8 mouse cellular contexts compared by ENCODE assay signal in genomic region chr8:35123196-35123621, GRCm38 (mm10).
DNase-seq lines count a peak whose midpoint lies in the region; ATAC-seq and TF ChIP-seq lines count a peak whose summit lies in the region.

No protein-coding gene starts in this region.

- H3K9me3 ChIP-seq in heart, embryonic 11.5 days (replicated peaks; ENCODE audit: control insufficient read depth, low read length) = no peaks in the 10 kb centered on the region
- H3K9me3 ChIP-seq in liver, embryonic 12.5 days (replicated peaks) = no peaks in the 10 kb centered on the region

- ATAC-seq in heart, embryonic 11.5 days (replicated peaks; ENCODE audit: insufficient number of reproducible peaks, low FRiP score, low TSS enrichment) = no peak
- ATAC-seq in liver, embryonic 12.5 days = no peak
- ATAC-seq in monocyte, adult 5-6 weeks (replicated peaks; ENCODE audit: insufficient number of reproducible peaks, low FRiP score, low TSS enrichment, poor library complexity, severe bottlenecking) = peak; percentile 82

- no peaks in the 10 kb centered on the region for H3K36me3 ChIP-seq in heart, embryonic 11.5 days (ENCODE audit: control insufficient read depth, insufficient read depth, low read length)
- no peaks in the 10 kb centered on the region for H3K36me3 ChIP-seq in kidney, adult 2 months (ENCODE audit: control insufficient read depth, insufficient read depth, low read length)
- H3K36me3 ChIP-seq in liver, embryonic 12.5 days = no peaks in the 10 kb centered on the region
- no peaks in the 10 kb centered on the region for H3K36me3 ChIP-seq in testis, adult 2 months (ENCODE audit: control insufficient read depth, insufficient read depth, low read length)

- peak overlapping the region; percentile 57 for H3K4me2 ChIP-seq in heart, embryonic 11.5 days
- peak overlapping the region; percentile 42 for H3K4me2 ChIP-seq in liver, embryonic 12.5 days

- peak overlapping the region; percentile 11; the same call in 1 of the 2 replicates for H3K4me3 ChIP-seq in heart, embryonic 11.5 days (ENCODE audit: low read depth, low read length)
- H3K4me3 ChIP-seq in kidney, adult 2 months (ENCODE audit: insufficient read depth, low read depth, low read length) = peak overlapping the region; percentile 36
- H3K4me3 ChIP-seq in liver, embryonic 12.5 days = peak overlapping the region; percentile 17
- H3K4me3 ChIP-seq in testis, adult 2 months (ENCODE audit: control insufficient read depth, low read depth, low read length) = peak overlapping the region; percentile 51

- H3K27ac ChIP-seq in heart, embryonic 11.5 days (ENCODE audit: low read depth, low read length) = no peak overlapping the region
- H3K27ac ChIP-seq in kidney, adult 2 months (ENCODE audit: insufficient read depth, low read depth, low read length) = no peak overlapping the region
- H3K27ac ChIP-seq in liver, embryonic 12.5 days = no peak overlapping the region
- no peak overlapping the region for H3K27ac ChIP-seq in testis, adult 2 months (ENCODE audit: control insufficient read depth, insufficient read depth, low read depth, low read length)

- TF ChIP-seq CTCF in kidney, adult 2 months (conservative IDR thresholded peaks at IDR 0.05; ENCODE audit: insufficient read depth, insufficient read length, low read depth, low read length) = no peak
- no peak for TF ChIP-seq CTCF in testis, adult 2 months (IDR thresholded peaks at IDR 0.05; ENCODE audit: control insufficient read depth, insufficient read depth, insufficient replicate concordance, low read depth, low read length)

- peak overlapping the region; percentile 16; the same call in 1 of the 2 replicates for H3K9ac ChIP-seq in heart, embryonic 11.5 days (ENCODE audit: low read depth, low read length)
- no peak overlapping the region for H3K9ac ChIP-seq in liver, embryonic 12.5 days

- TF ChIP-seq POLR2A in kidney, adult 2 months (IDR thresholded peaks at IDR 0.05; ENCODE audit: low read depth, low read length) = no peak
- TF ChIP-seq POLR2A in testis, adult 2 months (IDR thresholded peaks at IDR 0.05; ENCODE audit: control insufficient read depth, low read depth, low read length) = no peak

- 0 out of 2 replicates have a peak, but pooled peaks cover 4% of the 10 kb centered on the region for H3K4me1 ChIP-seq in heart, embryonic 11.5 days (ENCODE audit: control insufficient read depth, insufficient read depth, low read length)
- 0 out of 2 replicates have a peak, but pooled peaks cover 5% of the 10 kb centered on the region for H3K4me1 ChIP-seq in kidney, adult 2 months (ENCODE audit: control insufficient read depth, insufficient read depth, low read length)
- no peaks in the 10 kb centered on the region for H3K4me1 ChIP-seq in liver, embryonic 12.5 days
- no peaks in the 10 kb centered on the region for H3K4me1 ChIP-seq in testis, adult 2 months (ENCODE audit: control insufficient read depth, insufficient read depth, low read length)

- no peaks in the 10 kb centered on the region for H3K27me3 ChIP-seq in heart, embryonic 11.5 days (ENCODE audit: control insufficient read depth, insufficient read depth, low read length)
- no peaks in the 10 kb centered on the region for H3K27me3 ChIP-seq in kidney, adult 2 months (replicated peaks; ENCODE audit: control insufficient read depth, insufficient read depth, low read length)
- no peaks in the 10 kb centered on the region for H3K27me3 ChIP-seq in liver, embryonic 12.5 days (replicated peaks)
- H3K27me3 ChIP-seq in testis, adult 2 months (ENCODE audit: control insufficient read depth, insufficient read depth, low read length) = no peaks in the 10 kb centered on the region

- WGBS in heart, embryonic 11.5 days (ENCODE audit: insufficient replicate concordance) = 4% methylated on average over 14 of the region's 14 CpGs
- 6% methylated on average over 14 of the region's 14 CpGs for WGBS in kidney, adult 2 months
- WGBS in liver, embryonic 12.5 days (ENCODE audit: insufficient replicate concordance) = 3% methylated on average over 14 of the region's 14 CpGs

- peak; percentile 5 to 20 for DNase-seq in cerebellum, adult 18-20 months
- DNase-seq in cerebellum, adult 8-10 months = no peak
- DNase-seq in embryo, embryonic 10 days (ENCODE audit: low spot score) = peak; percentile 70
- peak; percentile 69 for DNase-seq in kidney, adult 2 months
